In genomic region chr4:97776388-97777080, GRCm38 (mm10) we compare ENCODE assay signal across 7 mouse cellular contexts. TPM values are rescaled to one million over a fixed set of nuclear protein-coding genes. Genes with fewer than 3 reads are reported as not detected.
DNase-seq lines count a peak whose midpoint lies in the region; ATAC-seq and TF ChIP-seq lines count a peak whose summit lies in the region.

No protein-coding gene starts in this region.

- H3K4me1 ChIP-seq in embryonic facial prominence, embryonic 12.5 days = peaks cover 21% of the 10 kb centered on the region
- H3K4me1 ChIP-seq in hindbrain, embryonic 13.5 days (replicated peaks) = peaks cover 36% of the 10 kb centered on the region
- H3K4me1 ChIP-seq in liver, postnatal 0 days (ENCODE audit: insufficient read depth) = peaks cover 22% of the 10 kb centered on the region; the same call in 1 of the 2 replicates

- TF ChIP-seq CTCF in liver, postnatal 0 days (IDR thresholded peaks at IDR 0.05; ENCODE audit: low read depth) = no peak

- no peaks in the 10 kb centered on the region for H3K9me3 ChIP-seq in embryonic facial prominence, embryonic 12.5 days
- H3K9me3 ChIP-seq in hindbrain, embryonic 13.5 days = no peaks in the 10 kb centered on the region
- H3K9me3 ChIP-seq in liver, postnatal 0 days (ENCODE audit: low read length) = no peaks in the 10 kb centered on the region

- peak overlapping the region; percentile 96 for H3K4me3 ChIP-seq in embryonic facial prominence, embryonic 12.5 days
- peak overlapping the region; percentile 89 for H3K4me3 ChIP-seq in hindbrain, embryonic 13.5 days
- peak overlapping the region; percentile 89 for H3K4me3 ChIP-seq in liver, postnatal 0 days (ENCODE audit: low read depth, low read length)

- TF ChIP-seq EP300 in liver, postnatal 0 days (IDR thresholded peaks at IDR 0.05; ENCODE audit: low read depth) = no peak

- peak; percentile 22 for DNase-seq in ovary, postnatal 36 days (ENCODE audit: low spot score)
- DNase-seq in ovary, postnatal 10 days (ENCODE audit: low spot score) = no peak
- DNase-seq in liver, postnatal 0 days = no peak
- no peak for DNase-seq in left cerebral cortex, adult 11 months (ENCODE audit: low spot score)
- DNase-seq in left cerebral cortex, postnatal 10 days (ENCODE audit: extremely low spot score in 1 of 2, low spot score in 2 of 2) = no peak

- peak overlapping the region; percentile 95 for H3K27ac ChIP-seq in embryonic facial prominence, embryonic 12.5 days
- H3K27ac ChIP-seq in hindbrain, embryonic 13.5 days = peak overlapping the region; percentile 94
- peak overlapping the region; percentile 82 for H3K27ac ChIP-seq in liver, postnatal 0 days (ENCODE audit: low read depth)

- ATAC-seq in embryonic facial prominence, embryonic 12.5 days (ENCODE audit: insufficient number of reproducible peaks, insufficient read depth, low FRiP score, low TSS enrichment) = no peak
- ATAC-seq in hindbrain, embryonic 13.5 days (ENCODE audit: low FRiP score) = no peak
- ATAC-seq in liver, postnatal 0 days = no peak

- peak overlapping the region; percentile 99 for H3K9ac ChIP-seq in embryonic facial prominence, embryonic 12.5 days
- H3K9ac ChIP-seq in hindbrain, embryonic 13.5 days = peak overlapping the region; percentile 90
- peak overlapping the region; percentile 91 for H3K9ac ChIP-seq in liver, postnatal 0 days (replicated peaks)

- no peaks in the 10 kb centered on the region for H3K36me3 ChIP-seq in embryonic facial prominence, embryonic 12.5 days
- no peaks in the 10 kb centered on the region for H3K36me3 ChIP-seq in hindbrain, embryonic 13.5 days
- H3K36me3 ChIP-seq in liver, postnatal 0 days (replicated peaks; ENCODE audit: insufficient read depth, low read length) = no peaks in the 10 kb centered on the region

- H3K27me3 ChIP-seq in embryonic facial prominence, embryonic 12.5 days = peaks cover 4% of the 10 kb centered on the region; the same call in 1 of the 2 replicates
- peaks cover 31% of the 10 kb centered on the region for H3K27me3 ChIP-seq in hindbrain, embryonic 13.5 days
- no peaks in the 10 kb centered on the region for H3K27me3 ChIP-seq in liver, postnatal 0 days (ENCODE audit: insufficient read depth, low read length)

- H3K4me2 ChIP-seq in embryonic facial prominence, embryonic 12.5 days (replicated peaks) = peak overlapping the region; percentile 77
- peak overlapping the region; percentile 88 for H3K4me2 ChIP-seq in hindbrain, embryonic 13.5 days
- peak overlapping the region; percentile 83 for H3K4me2 ChIP-seq in liver, postnatal 0 days (ENCODE audit: low read depth, low read length)

- under 1% methylated on average over 10 of the region's 10 CpGs for WGBS in embryonic facial prominence, embryonic 12.5 days
- WGBS in hindbrain, embryonic 13.5 days = 0% methylated on average over 10 of the region's 10 CpGs
- 3% methylated on average over 10 of the region's 10 CpGs for WGBS in liver, postnatal 0 days (ENCODE audit: insufficient replicate concordance)

- intact Hi-C loops in left cerebral cortex, postnatal 10 days (cut with DNase I) = loop anchor here (5.0 to 10.0 kb wide), 2 partner anchors 136 to 228 kb away; no protein-coding TSS in a partner anchor

RNA-seq across cellular contexts. Expression of gene E130114P18Rik, which starts 1.3 kb away (rescaled TPM):
- polyA plus RNA-seq in embryonic facial prominence, embryonic 12.5 days (2016; fragmentation: Nextera tagmentation; extraction: Ambion mirVana) = 7.5 and 8.7 TPM in 2 replicates
- polyA plus RNA-seq in hindbrain, embryonic 13.5 days (2015; fragmentation: Nextera tagmentation; extraction: Ambion mirVana) = 34.2 and 37.0 TPM in 2 replicates
- polyA plus RNA-seq in liver, postnatal 0 days (2015; fragmentation: Nextera tagmentation; extraction: Ambion mirVana) = not detected in 2 replicates
- total RNA-seq in left cerebral cortex, postnatal 10 days (2021) = 1 to 10 TPM; 6.1 to 6.9 TPM

RNA-seq across cellular contexts. Expression of gene Nfia, which starts 4.0 kb away (rescaled TPM):
- 51.0 and 51.5 TPM in 2 replicates for polyA plus RNA-seq in embryonic facial prominence, embryonic 12.5 days (2016; fragmentation: Nextera tagmentation; extraction: Ambion mirVana)
- 48.1 and 53.2 TPM in 2 replicates for polyA plus RNA-seq in hindbrain, embryonic 13.5 days (2015; fragmentation: Nextera tagmentation; extraction: Ambion mirVana)
- polyA plus RNA-seq in liver, postnatal 0 days (2015; fragmentation: Nextera tagmentation; extraction: Ambion mirVana) = 9.9 TPM in 2 replicates
- 10 to 100 TPM; 76.4 to 79.5 TPM for total RNA-seq in left cerebral cortex, postnatal 10 days (2021)
